Mouse (Mus musculus) brain, embryonic 14.5 days (tissue): ENCODE measurements around the gene 2310061N02Rik.

Experiments used
- CTCF ChIP-seq: fragments of 200-500 bp; IDR thresholded peaks from 2 replicates; pipeline ENCODE4 v1.5.1; 2012; ENCODE audit warnings: inconsistent platforms, mild to moderate bottlenecking, moderate library complexity, borderline replicate concordance; ENCODE audit not compliant: insufficient read depth, insufficient read length; ENCODE audit errors: extremely low read depth
- POLR2A ChIP-seq: fragments of 200-500 bp; IDR thresholded peaks from 2 replicates; pipeline ENCODE4 v1.6.1; 2012; ENCODE audit warnings: mild to moderate bottlenecking, inconsistent platforms, borderline replicate concordance; ENCODE audit not compliant: poor library complexity, insufficient read depth, insufficient read length, severe bottlenecking; ENCODE audit errors: extremely low read depth

GRCm38 (mm10) chr16:88707496-88708012 is at the start of gene 2310061N02Rik:
- TF ChIP-seq CTCF (no peak), POLR2A (no peak)
